Mouse (Mus musculus): ENCODE measurements at regions not wholly inside any gene's neighbourhood (a gene's known extent, or its start where the extent isn't known, plus 50 kb on each side); places are given as distances from the start of the nearest gene placed in this dataset.

- Histone ChIP-seq H3K36me3 (ENCODE audit: control insufficient read depth, insufficient read depth, low read length) (no peaks in the 10 kb centered on the region), H3K27ac (ENCODE audit: low read depth, low read length) (no peak overlapping the region), H3K9ac (ENCODE audit: low read depth, low read length) (no peak overlapping the region), H3K4me2 (ENCODE audit: low read length) (no peak overlapping the region), H3K27me3 (replicated peaks; ENCODE audit: control insufficient read depth, insufficient read depth, low read length) (no peaks in the 10 kb centered on the region), H3K4me1 (ENCODE audit: control insufficient read depth, insufficient read depth, low read depth, low read length) (no peaks in the 10 kb centered on the region; the same call in 1 of the 2 replicates), H3K4me3 (ENCODE audit: low read length) (no peak overlapping the region), H3K9me3 (ENCODE audit: control insufficient read depth, low read length) (no peaks in the 10 kb centered on the region)
- ATAC-seq, result no peak
- 65% methylated on average over 10 of the region's 10 CpGs for WGBS
Measured at GRCm38 (mm10) chr2:48441991-48442544, 371.8 kb upstream of the Acvr2a start.

GRCm38 (mm10) chr2:48445898-48446604, 367.9 kb upstream of the Acvr2a start:
- ATAC-seq, result peak; percentile 70
- Histone ChIP-seq H3K27me3 (replicated peaks; ENCODE audit: control insufficient read depth, insufficient read depth, low read length) (no peaks in the 10 kb centered on the region), H3K27ac (ENCODE audit: low read depth, low read length) (no peak overlapping the region), H3K9ac (ENCODE audit: low read depth, low read length) (no peak overlapping the region), H3K4me3 (ENCODE audit: low read length) (no peak overlapping the region), H3K36me3 (ENCODE audit: control insufficient read depth, insufficient read depth, low read length) (no peaks in the 10 kb centered on the region), H3K4me1 (ENCODE audit: control insufficient read depth, insufficient read depth, low read depth, low read length) (no peaks in the 10 kb centered on the region; the same call in 1 of the 2 replicates), H3K9me3 (ENCODE audit: control insufficient read depth, low read length) (no peaks in the 10 kb centered on the region), H3K4me2 (ENCODE audit: low read length) (no peak overlapping the region)
- 9% methylated on average over 5 of the region's 5 CpGs for WGBS

DNA sequence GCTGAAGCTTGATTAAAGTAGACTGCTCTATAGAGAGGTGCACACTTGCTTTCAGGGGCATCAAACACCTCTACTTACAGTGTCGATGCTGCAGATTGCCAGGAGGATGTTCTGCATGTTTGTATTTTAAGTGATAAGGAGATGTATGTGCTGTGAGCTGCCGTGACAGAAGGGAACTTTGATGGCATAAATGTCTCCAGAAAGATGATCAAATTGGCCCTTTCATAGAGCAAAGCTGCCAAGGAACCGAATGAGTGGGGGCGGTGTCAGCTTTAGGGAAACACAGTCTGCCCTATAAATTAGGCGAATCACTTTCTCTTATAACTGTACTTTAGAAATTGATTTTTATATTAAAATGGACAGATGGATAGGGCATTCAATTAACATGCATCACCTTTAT, 367.3 kb upstream of the Acvr2a start:
- WGBS, result 59% methylated on average over 5 of the region's 5 CpGs
- Histone ChIP-seq H3K9ac (ENCODE audit: low read depth, low read length) (no peak overlapping the region), H3K27me3 (replicated peaks; ENCODE audit: control insufficient read depth, insufficient read depth, low read length) (no peaks in the 10 kb centered on the region), H3K4me1 (ENCODE audit: control insufficient read depth, insufficient read depth, low read depth, low read length) (no peaks in the 10 kb centered on the region), H3K4me3 (ENCODE audit: low read length) (no peak overlapping the region), H3K36me3 (ENCODE audit: control insufficient read depth, insufficient read depth, low read length) (no peaks in the 10 kb centered on the region), H3K9me3 (ENCODE audit: control insufficient read depth, low read length) (no peaks in the 10 kb centered on the region), H3K4me2 (ENCODE audit: low read length) (no peak overlapping the region), H3K27ac (ENCODE audit: low read depth, low read length) (no peak overlapping the region)
- ATAC-seq, result no peak

DNA sequence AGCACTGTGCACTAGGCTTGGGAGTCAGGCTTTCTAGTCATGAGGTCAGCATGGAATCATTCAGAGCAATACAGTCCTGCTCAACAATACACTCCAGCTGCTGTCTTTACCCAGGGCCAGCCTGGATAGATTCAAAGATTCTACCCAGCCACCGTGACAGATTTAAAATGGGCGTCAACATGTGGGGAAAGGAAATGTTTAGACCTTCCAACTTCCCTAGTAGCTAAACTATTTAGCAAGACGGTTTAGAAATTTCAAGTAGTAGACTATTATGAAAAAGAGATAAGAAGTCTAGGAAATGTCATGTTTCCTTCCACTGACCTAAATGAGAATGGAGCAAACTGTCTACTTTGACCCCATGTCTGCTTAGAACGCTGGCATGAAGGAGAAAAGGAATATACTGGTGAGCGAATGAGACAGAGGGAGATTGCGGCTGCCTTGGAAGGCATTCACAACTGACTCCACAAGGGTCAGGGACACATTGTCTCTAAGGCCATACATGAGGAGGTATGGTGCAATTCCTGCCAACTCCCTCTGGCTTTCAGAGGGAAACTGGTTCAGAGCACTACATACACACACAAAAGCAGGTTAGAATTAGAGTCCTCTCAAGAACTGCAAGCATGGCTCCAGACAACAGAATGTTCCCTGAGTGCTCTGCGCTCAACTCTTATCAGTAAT, 364.6 kb upstream of the Acvr2a start:
- ATAC-seq, result no peak
- Histone ChIP-seq H3K4me1 (ENCODE audit: control insufficient read depth, insufficient read depth, low read depth, low read length) (no peaks in the 10 kb centered on the region), H3K4me3 (ENCODE audit: low read length) (no peak overlapping the region), H3K27me3 (replicated peaks; ENCODE audit: control insufficient read depth, insufficient read depth, low read length) (no peaks in the 10 kb centered on the region), H3K4me2 (ENCODE audit: low read length) (no peak overlapping the region), H3K9ac (ENCODE audit: low read depth, low read length) (no peak overlapping the region), H3K36me3 (ENCODE audit: control insufficient read depth, insufficient read depth, low read length) (no peaks in the 10 kb centered on the region), H3K27ac (ENCODE audit: low read depth, low read length) (no peak overlapping the region), H3K9me3 (ENCODE audit: control insufficient read depth, low read length) (no peaks in the 10 kb centered on the region)
- 81% methylated on average over 7 of the region's 7 CpGs for WGBS

GRCm38 (mm10) chr2:48456072-48457040, 357.6 kb upstream of the Acvr2a start:
- no peaks in the 10 kb centered on the region for H3K9me3 ChIP-seq (ENCODE audit: control insufficient read depth, low read length)
- 57% methylated on average over 7 of the region's 7 CpGs for WGBS
- H3K9ac ChIP-seq (ENCODE audit: low read depth, low read length), result no peak overlapping the region
- no peaks in the 10 kb centered on the region for H3K36me3 ChIP-seq (ENCODE audit: control insufficient read depth, insufficient read depth, low read length)
- H3K27ac ChIP-seq (ENCODE audit: low read depth, low read length), result no peak overlapping the region
- no peak overlapping the region for H3K4me3 ChIP-seq (ENCODE audit: low read length)
- H3K4me2 ChIP-seq (ENCODE audit: low read length), result no peak overlapping the region
- H3K4me1 ChIP-seq (ENCODE audit: control insufficient read depth, insufficient read depth, low read depth, low read length), result no peaks in the 10 kb centered on the region
- no peak; the same call in 1 of the 2 replicates for ATAC-seq
- no peaks in the 10 kb centered on the region for H3K27me3 ChIP-seq (replicated peaks; ENCODE audit: control insufficient read depth, insufficient read depth, low read length)

DNA sequence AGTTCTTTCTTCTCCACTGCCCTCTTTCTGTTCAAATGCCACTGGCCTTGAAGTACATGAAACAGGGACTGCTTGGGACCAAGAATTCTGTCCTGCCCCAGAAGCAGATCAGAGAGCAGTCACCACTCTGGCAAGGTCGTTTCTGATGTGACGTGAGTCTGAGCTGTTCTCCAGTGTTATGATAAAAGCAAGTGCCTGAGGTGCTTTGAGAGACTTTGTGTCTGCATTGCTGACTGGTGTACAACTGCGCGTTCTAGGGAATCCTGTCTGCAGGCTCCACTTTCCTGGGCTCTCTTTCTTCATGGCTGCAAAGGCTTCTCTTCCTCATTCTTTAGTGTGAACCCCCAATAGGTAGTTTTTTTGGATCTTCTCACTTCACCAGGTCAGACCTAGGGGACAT, 356.8 kb upstream of the Acvr2a start:
- Histone ChIP-seq H3K9me3 (ENCODE audit: control insufficient read depth, low read length) (no peaks in the 10 kb centered on the region), H3K4me1 (ENCODE audit: control insufficient read depth, insufficient read depth, low read depth, low read length) (no peaks in the 10 kb centered on the region)
- WGBS, result 86% methylated on average over 4 of the region's 4 CpGs

DNA sequence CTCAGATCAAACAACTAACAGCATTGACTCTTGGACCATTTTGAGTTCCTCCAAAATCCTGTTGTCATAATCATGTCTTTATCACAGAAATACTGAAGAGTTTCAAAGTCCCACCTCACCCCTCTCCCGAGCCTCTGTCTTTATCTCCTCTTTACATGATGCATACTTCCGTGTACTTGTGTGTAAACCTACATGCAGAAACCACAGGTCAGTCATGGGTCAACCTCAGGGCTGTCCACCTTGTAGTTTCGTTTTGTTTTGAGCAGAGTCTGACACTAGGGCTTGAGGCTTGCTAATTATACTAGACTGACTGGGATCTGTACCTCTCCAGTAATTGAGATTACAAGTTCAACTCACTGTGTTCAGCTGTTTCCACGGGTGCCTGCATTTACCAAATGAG, 348.4 kb upstream of the Acvr2a start:
- Histone ChIP-seq H3K9me3 (ENCODE audit: control insufficient read depth, low read length) (no peaks in the 10 kb centered on the region), H3K27ac (ENCODE audit: low read depth, low read length) (no peak overlapping the region), H3K4me1 (ENCODE audit: control insufficient read depth, insufficient read depth, low read depth, low read length) (no peaks in the 10 kb centered on the region), H3K36me3 (ENCODE audit: control insufficient read depth, insufficient read depth, low read length) (no peaks in the 10 kb centered on the region), H3K4me3 (ENCODE audit: low read length) (no peak overlapping the region), H3K4me2 (ENCODE audit: low read length) (no peak overlapping the region), H3K9ac (ENCODE audit: low read depth, low read length) (no peak overlapping the region), H3K27me3 (replicated peaks; ENCODE audit: control insufficient read depth, insufficient read depth, low read length) (no peaks in the 10 kb centered on the region)
- WGBS, result 87% methylated on average over 4 of the region's 4 CpGs
- ATAC-seq, result no peak

More for the DNA sequence above, 356.8 kb upstream of the Acvr2a start:
- Histone ChIP-seq H3K4me2 (ENCODE audit: low read length) (no peak overlapping the region), H3K27me3 (replicated peaks; ENCODE audit: control insufficient read depth, insufficient read depth, low read length) (no peaks in the 10 kb centered on the region), H3K36me3 (ENCODE audit: control insufficient read depth, insufficient read depth, low read length) (no peaks in the 10 kb centered on the region), H3K27ac (ENCODE audit: low read depth, low read length) (no peak overlapping the region), H3K4me3 (ENCODE audit: low read length) (no peak overlapping the region), H3K9ac (ENCODE audit: low read depth, low read length) (no peak overlapping the region)
- no peak for ATAC-seq

- Histone ChIP-seq H3K9me3 (ENCODE audit: control insufficient read depth, low read length) (no peaks in the 10 kb centered on the region), H3K4me1 (ENCODE audit: control insufficient read depth, insufficient read depth, low read depth, low read length) (no peaks in the 10 kb centered on the region), H3K36me3 (ENCODE audit: control insufficient read depth, insufficient read depth, low read length) (no peaks in the 10 kb centered on the region), H3K9ac (ENCODE audit: low read depth, low read length) (no peak overlapping the region), H3K27me3 (replicated peaks; ENCODE audit: control insufficient read depth, insufficient read depth, low read length) (no peaks in the 10 kb centered on the region), H3K4me2 (ENCODE audit: low read length) (no peak overlapping the region), H3K4me3 (ENCODE audit: low read length) (no peak overlapping the region), H3K27ac (ENCODE audit: low read depth, low read length) (no peak overlapping the region)
- 73% methylated on average over 4 of the region's 4 CpGs for WGBS
- ATAC-seq, result no peak
Measured at GRCm38 (mm10) chr2:48468895-48469294, 345.0 kb upstream of the Acvr2a start.

All from hindbrain, embryonic 16.5 days (tissue).